Mouse (Mus musculus) kidney, embryonic 15.5 days (tissue): ENCODE results near the gene Tbx4. TPM values are rescaled to one million over a fixed set of nuclear protein-coding genes. Genes with fewer than 3 reads are reported as not detected.

Source experiments
- ATAC-seq: fragments of 200-750 bp; cut with Nextera tagmentation; replicated peaks from 2 replicates; pipeline ENCODE4 v1.8.0; 2017; ENCODE audit warnings: moderate TSS enrichment; ENCODE audit not compliant: low FRiP score
- H3K27ac ChIP-seq: fragments of 300-500 bp; sonication (generic); 2 replicates; pipeline ENCODE4 v1.5.1; 2015; ENCODE audit warnings: mild to moderate bottlenecking, inconsistent platforms
- H3K27me3 ChIP-seq: fragments of 300-500 bp; sonication (generic); 2 replicates; pipeline ENCODE4 v1.6.1; 2015; ENCODE audit warnings: inconsistent platforms
- H3K36me3 ChIP-seq: fragments of 300-500 bp; sonication (generic); 2 replicates; pipeline ENCODE4 v1.6.1; 2015; ENCODE audit warnings: inconsistent platforms
- H3K4me1 ChIP-seq: fragments of 300-500 bp; sonication (generic); 2 replicates; pipeline ENCODE4 v1.6.1; 2015; ENCODE audit warnings: inconsistent platforms
- H3K4me2 ChIP-seq: fragments of 300-500 bp; sonication (generic); 2 replicates; pipeline ENCODE4 v1.6.1; 2015; ENCODE audit warnings: moderate library complexity, mild to moderate bottlenecking, inconsistent platforms
- H3K4me3 ChIP-seq: fragments of 300-500 bp; sonication (generic); replicated peaks from 2 replicates; pipeline ENCODE4 v1.5.1; 2015; ENCODE audit warnings: mild to moderate bottlenecking, inconsistent platforms
- H3K9ac ChIP-seq: fragments of 300-500 bp; sonication (generic); 2 replicates; pipeline ENCODE4 v1.6.1; 2015; ENCODE audit warnings: mild to moderate bottlenecking, inconsistent platforms
- H3K9me3 ChIP-seq: fragments of 300-500 bp; sonication (generic); replicated peaks from 2 replicates; pipeline ENCODE4 v1.6.1; 2016; ENCODE audit warnings: inconsistent platforms
- WGBS: fragments of 180-500 bp; shearing (Covaris S2); methylation state at CpG from one replicate; pipeline ENCODE4 v1.1.7; 2015; ENCODE audit warnings: mixed read lengths; 5-methylcytosine and 5-hydroxymethylcytosine counted together
- polyA plus RNA-seq: library from polyadenylated mRNA; unstranded; fragments of >200 nt; fragmentation: Nextera tagmentation; extraction: Ambion mirVana; gene quantifications from 2 replicates; pipeline ENCODE4 v1.2.1, GENCODE M21; 2015

The Tbx4 gene
- polyA plus RNA-seq, 1 experiment from 2014 or later, result 0.56 TPM

- H3K36me3 ChIP-seq, result peaks cover 4% of the 10 kb centered on the region; the same call in 1 of the 2 replicates
- peak overlapping the region; percentile 57 for H3K9ac ChIP-seq
- H3K9me3 ChIP-seq, result no peaks in the 10 kb centered on the region
- peaks cover 83% of the 10 kb centered on the region for H3K4me1 ChIP-seq
- H3K27ac ChIP-seq, result peak overlapping the region; percentile 92
- no peak for ATAC-seq
- peaks cover 60% of the 10 kb centered on the region for H3K27me3 ChIP-seq
- peak overlapping the region; percentile 54 for H3K4me3 ChIP-seq
- WGBS, result 9% methylated on average over 24 of the region's 24 CpGs
- peak overlapping the region; percentile 92 for H3K4me2 ChIP-seq
Observed at GRCm38 (mm10) chr11:85842596-85843346, 43.5 kb upstream of the Tbx4 start.

DNA sequence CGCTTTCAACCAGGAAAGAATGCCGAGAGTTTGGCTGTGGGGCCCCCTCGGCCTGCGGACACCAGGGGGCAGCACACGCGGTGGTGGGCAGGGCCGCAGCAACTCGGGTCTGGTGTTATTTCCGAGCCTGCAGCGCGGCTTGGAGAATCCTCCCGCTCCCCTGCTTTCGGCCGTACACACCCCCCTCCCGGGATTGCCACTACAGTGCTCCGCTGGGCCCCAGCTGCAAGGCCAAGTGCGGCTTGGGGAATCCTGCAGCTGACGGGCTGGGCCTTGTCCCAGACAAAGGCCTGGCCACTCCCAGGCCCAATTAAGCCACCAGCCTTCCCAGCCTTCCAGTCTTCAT, 42.9 kb upstream of the Tbx4 start:
- 1% methylated on average over 18 of the region's 18 CpGs for WGBS
- Histone ChIP-seq H3K36me3 (peaks cover 4% of the 10 kb centered on the region; the same call in 1 of the 2 replicates), H3K9me3 (no peaks in the 10 kb centered on the region), H3K4me2 (peak overlapping the region; percentile 92), H3K27ac (peak overlapping the region; percentile 92), H3K27me3 (peaks cover 59% of the 10 kb centered on the region), H3K4me3 (peak overlapping the region; percentile 54), H3K9ac (peak overlapping the region; percentile 57), H3K4me1 (peaks cover 77% of the 10 kb centered on the region)
- ATAC-seq, result peak; percentile 37

- Histone ChIP-seq H3K4me1 (peaks cover 75% of the 10 kb centered on the region), H3K4me2 (peak overlapping the region; percentile 92), H3K4me3 (peak overlapping the region; percentile 54), H3K9me3 (no peaks in the 10 kb centered on the region), H3K9ac (peak overlapping the region; percentile 57), H3K36me3 (peaks cover 4% of the 10 kb centered on the region; the same call in 1 of the 2 replicates), H3K27ac (peak overlapping the region; percentile 92), H3K27me3 (peaks cover 49% of the 10 kb centered on the region)
- peak; percentile 57 for ATAC-seq
- WGBS, result under 1% methylated on average over 54 of the region's 54 CpGs
Observed at GRCm38 (mm10) chr11:85844144-85844965, 41.9 kb upstream of the Tbx4 start.

DNA sequence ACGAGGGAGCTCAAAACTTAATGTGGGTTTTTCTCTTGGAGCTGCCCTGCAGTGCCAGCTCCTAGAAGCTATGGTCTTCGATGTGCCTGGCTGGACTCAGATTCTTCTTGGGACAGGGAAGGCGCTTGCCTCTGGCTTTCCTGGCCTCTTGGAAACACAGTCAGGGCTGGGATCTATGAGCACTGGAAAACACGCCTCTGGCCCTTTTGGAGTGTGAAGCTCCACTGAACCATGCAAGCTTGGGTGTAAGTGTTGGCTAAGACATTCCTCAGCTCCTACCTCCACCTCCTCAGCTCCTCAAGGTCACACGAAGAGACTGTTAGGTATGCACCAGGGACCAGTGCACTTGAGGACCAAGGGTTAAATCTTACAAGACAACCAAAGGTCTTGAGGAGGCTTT, 41.3 kb upstream of the Tbx4 start:
- peaks cover 68% of the 10 kb centered on the region for H3K4me1 ChIP-seq
- peak overlapping the region; percentile 57 for H3K9ac ChIP-seq

GRCm38 (mm10) chr11:85845921-85846320, 40.3 kb upstream of the Tbx4 start:
- peaks cover 42% of the 10 kb centered on the region for H3K27me3 ChIP-seq
- H3K9me3 ChIP-seq, result no peaks in the 10 kb centered on the region
- no peak overlapping the region for H3K4me3 ChIP-seq
- H3K36me3 ChIP-seq, result no peaks in the 10 kb centered on the region
- WGBS, result 33% methylated on average over 5 of the region's 5 CpGs
- H3K4me1 ChIP-seq, result peaks cover 59% of the 10 kb centered on the region
- ATAC-seq, result no peak
- 0 out of 2 replicates have a peak overlapping the region, but pooled peaks have one; percentile 92 for H3K4me2 ChIP-seq
- no peak overlapping the region for H3K9ac ChIP-seq
- peak overlapping the region; percentile 92 for H3K27ac ChIP-seq

More for the DNA sequence above, 41.3 kb upstream of the Tbx4 start:
- peak overlapping the region; percentile 54 for H3K4me3 ChIP-seq
- peaks cover 45% of the 10 kb centered on the region for H3K27me3 ChIP-seq
- ATAC-seq, result 0 out of 2 replicates have a peak, but pooled peaks have one; percentile 1
- 38% methylated on average over 5 of the region's 5 CpGs for WGBS
- peak overlapping the region; percentile 92 for H3K27ac ChIP-seq
- H3K4me2 ChIP-seq, result peak overlapping the region; percentile 92
- H3K36me3 ChIP-seq, result peaks cover 4% of the 10 kb centered on the region; the same call in 1 of the 2 replicates
- no peaks in the 10 kb centered on the region for H3K9me3 ChIP-seq

GRCm38 (mm10) chr11:85846509-85846908, 39.7 kb upstream of the Tbx4 start:
- no peak overlapping the region for H3K9ac ChIP-seq
- H3K4me1 ChIP-seq, result peaks cover 55% of the 10 kb centered on the region
- no peak for ATAC-seq
- WGBS, result 48% methylated on average over 4 of the region's 4 CpGs
- no peaks in the 10 kb centered on the region for H3K9me3 ChIP-seq
- no peak overlapping the region for H3K4me3 ChIP-seq
- peaks cover 37% of the 10 kb centered on the region for H3K27me3 ChIP-seq
- H3K36me3 ChIP-seq, result no peaks in the 10 kb centered on the region
- H3K4me2 ChIP-seq, result no peak overlapping the region
- H3K27ac ChIP-seq, result peak overlapping the region; percentile 92

DNA sequence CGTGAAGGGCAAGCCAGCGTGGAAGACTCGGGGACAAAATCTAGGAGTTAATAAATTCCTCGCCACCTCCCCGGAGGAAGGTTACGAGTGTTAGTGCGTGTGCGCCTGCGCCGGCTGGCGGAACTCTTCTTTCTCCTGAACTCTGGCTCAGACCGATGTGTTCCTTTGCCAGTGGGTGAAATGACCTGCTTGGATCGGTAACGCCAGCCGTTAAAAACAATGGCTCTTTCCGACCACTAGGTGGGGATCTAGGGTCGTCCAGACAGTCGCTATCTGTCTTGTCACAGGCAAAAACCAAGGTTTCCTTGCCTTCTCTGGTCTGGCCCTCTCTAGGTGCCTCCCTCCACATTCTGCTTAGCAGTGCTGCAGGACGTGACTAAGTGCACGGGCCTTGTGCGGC, 37.2 kb upstream of the Tbx4 start:
- H3K4me1 ChIP-seq, result peaks cover 29% of the 10 kb centered on the region
- H3K36me3 ChIP-seq, result no peaks in the 10 kb centered on the region
- peaks cover 21% of the 10 kb centered on the region for H3K27me3 ChIP-seq
- H3K9ac ChIP-seq, result peak overlapping the region; percentile 29; the same call in 1 of the 2 replicates
- WGBS, result 3% methylated on average over 21 of the region's 21 CpGs
- peak overlapping the region; percentile 35 for H3K4me3 ChIP-seq
- H3K27ac ChIP-seq, result 0 out of 2 replicates have a peak overlapping the region, but pooled peaks have one; percentile 32
- ATAC-seq, result peak; percentile 34
- H3K9me3 ChIP-seq, result no peaks in the 10 kb centered on the region
- peak overlapping the region; percentile 60 for H3K4me2 ChIP-seq

DNA sequence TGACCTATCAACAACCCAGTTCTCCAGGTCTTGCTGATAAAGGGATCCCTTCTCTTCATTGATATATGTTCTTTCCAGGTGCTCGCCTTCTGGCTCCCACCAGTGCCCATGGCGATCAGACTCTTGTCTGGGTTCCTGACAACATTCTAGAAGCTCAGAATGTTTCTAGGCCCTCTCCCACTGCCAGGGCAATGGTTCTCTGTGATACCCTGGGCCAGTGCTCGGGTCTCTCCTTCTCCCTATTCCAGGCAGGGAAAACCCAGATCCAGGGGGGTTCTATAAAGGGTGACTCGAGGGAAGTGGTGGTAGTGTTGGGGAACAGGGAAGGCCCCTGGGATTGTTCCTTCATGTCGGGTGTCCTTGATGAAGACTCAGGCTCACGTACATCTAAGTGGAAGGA, 36.0 kb upstream of the Tbx4 start, which contains the start of gene Gm11444:
TSS of gene Gm11444 (minus strand) at position 101 of the 400 bp plus-strand sequence.
- 87% methylated on average over 6 of the region's 6 CpGs for WGBS
- peak within 1 kb of the TSS; percentile 35; the same call in 1 of the 2 replicates for H3K4me3 ChIP-seq
- H3K4me2 ChIP-seq, result peak within 1 kb of the TSS; percentile 60
- no peaks in the 10 kb centered on the region for H3K9me3 ChIP-seq
- no peak within 1 kb of the TSS for H3K9ac ChIP-seq
- no peak within 1 kb of the TSS for H3K27ac ChIP-seq
- no peak for ATAC-seq
- no peaks in the 10 kb centered on the region for H3K36me3 ChIP-seq
- peaks cover 20% of the 10 kb centered on the region for H3K27me3 ChIP-seq
- peaks cover 20% of the 10 kb centered on the region for H3K4me1 ChIP-seq

GRCm38 (mm10) chr11:85850758-85851157, 35.5 kb upstream of the Tbx4 start:
- WGBS, result 44% methylated on average over 6 of the region's 6 CpGs
- H3K4me1 ChIP-seq, result peaks cover 14% of the 10 kb centered on the region
- H3K9ac ChIP-seq, result no peak overlapping the region
- no peak for ATAC-seq
- H3K27ac ChIP-seq, result no peak overlapping the region
- no peak overlapping the region for H3K4me3 ChIP-seq
- no peaks in the 10 kb centered on the region for H3K9me3 ChIP-seq
- H3K36me3 ChIP-seq, result no peaks in the 10 kb centered on the region
- H3K4me2 ChIP-seq, result no peak overlapping the region
- peaks cover 15% of the 10 kb centered on the region for H3K27me3 ChIP-seq

GRCm38 (mm10) chr11:85857997-85858698, 28.1 kb upstream of the Tbx4 start:
- no peak for ATAC-seq
- Histone ChIP-seq H3K27me3 (no peaks in the 10 kb centered on the region), H3K4me3 (no peak overlapping the region)

GRCm38 (mm10) chr11:85864363-85864762, 21.9 kb upstream of the Tbx4 start:
- Histone ChIP-seq H3K27ac (no peak overlapping the region), H3K4me3 (no peak overlapping the region), H3K4me1 (no peaks in the 10 kb centered on the region), H3K4me2 (no peak overlapping the region), H3K36me3 (no peaks in the 10 kb centered on the region), H3K9ac (no peak overlapping the region), H3K27me3 (no peaks in the 10 kb centered on the region), H3K9me3 (no peaks in the 10 kb centered on the region)
- no peak for ATAC-seq
- 47% methylated on average over 7 of the region's 7 CpGs for WGBS

More at GRCm38 (mm10) chr11:85857997-85858698, 28.1 kb upstream of the Tbx4 start:
- Histone ChIP-seq H3K4me2 (no peak overlapping the region), H3K36me3 (no peaks in the 10 kb centered on the region), H3K27ac (no peak overlapping the region), H3K9ac (no peak overlapping the region), H3K9me3 (no peaks in the 10 kb centered on the region), H3K4me1 (no peaks in the 10 kb centered on the region)
- 31% methylated on average over 6 of the region's 6 CpGs for WGBS
